Mouse (Mus musculus): ENCODE measurements around the gene Psmb4. TPM values are rescaled to one million over a fixed set of nuclear protein-coding genes. Genes with fewer than 3 reads are reported as not detected.

Psmb4 gene
- polyA plus RNA-seq, 1 experiment from 2014 or later, result 373 TPM

GRCm38 (mm10) chr3:94869011-94869410 is 17.8 kb downstream of the Psmb4 start:
- no peak overlapping the region for H3K9ac ChIP-seq (ENCODE audit: low read depth, low read length)
- 99% methylated on average over 3 of the region's 3 CpGs for WGBS
- peaks cover 42% of the 10 kb centered on the region for H3K36me3 ChIP-seq (ENCODE audit: control insufficient read depth, insufficient read depth, low read length)

GRCm38 (mm10) chr3:94859471-94859870 is 27.3 kb downstream of the Psmb4 start:
- Histone ChIP-seq H3K9ac (ENCODE audit: low read depth, low read length) (no peak overlapping the region), H3K4me2 (ENCODE audit: low read length) (no peak overlapping the region), H3K27ac (ENCODE audit: low read depth, low read length) (no peak overlapping the region), H3K4me1 (ENCODE audit: control insufficient read depth, insufficient read depth, low read depth, low read length) (no peaks in the 10 kb centered on the region), H3K9me3 (ENCODE audit: control insufficient read depth, low read length) (no peaks in the 10 kb centered on the region), H3K36me3 (ENCODE audit: control insufficient read depth, insufficient read depth, low read length) (peaks cover 40% of the 10 kb centered on the region), H3K27me3 (replicated peaks; ENCODE audit: control insufficient read depth, insufficient read depth, low read length) (no peaks in the 10 kb centered on the region), H3K4me3 (ENCODE audit: low read length) (no peak overlapping the region)
- no peak for ATAC-seq
- 83% methylated on average over 2 of the region's 2 CpGs for WGBS

More at GRCm38 (mm10) chr3:94869011-94869410, 17.8 kb downstream of the Psmb4 start:
- ATAC-seq, result no peak
- Histone ChIP-seq H3K4me3 (ENCODE audit: low read length) (no peak overlapping the region), H3K27me3 (replicated peaks; ENCODE audit: control insufficient read depth, insufficient read depth, low read length) (no peaks in the 10 kb centered on the region), H3K4me1 (ENCODE audit: control insufficient read depth, insufficient read depth, low read depth, low read length) (no peaks in the 10 kb centered on the region), H3K4me2 (ENCODE audit: low read length) (no peak overlapping the region), H3K27ac (ENCODE audit: low read depth, low read length) (no peak overlapping the region), H3K9me3 (ENCODE audit: control insufficient read depth, low read length) (no peaks in the 10 kb centered on the region)

- no peaks in the 10 kb centered on the region for H3K27me3 ChIP-seq (replicated peaks; ENCODE audit: control insufficient read depth, insufficient read depth, low read length)
- peaks cover 22% of the 10 kb centered on the region for H3K36me3 ChIP-seq (ENCODE audit: control insufficient read depth, insufficient read depth, low read length)
- no peak overlapping the region for H3K27ac ChIP-seq (ENCODE audit: low read depth, low read length)
- no peak for ATAC-seq
- H3K9me3 ChIP-seq (ENCODE audit: control insufficient read depth, low read length), result no peaks in the 10 kb centered on the region
- H3K4me3 ChIP-seq (ENCODE audit: low read length), result no peak overlapping the region
- peaks cover 6% of the 10 kb centered on the region; the same call in 1 of the 2 replicates for H3K4me1 ChIP-seq (ENCODE audit: control insufficient read depth, insufficient read depth, low read depth, low read length)
- no peak overlapping the region for H3K9ac ChIP-seq (ENCODE audit: low read depth, low read length)
- H3K4me2 ChIP-seq (ENCODE audit: low read length), result no peak overlapping the region
- 83% methylated on average over 3 of the region's 3 CpGs for WGBS
These were observed 34.5 kb downstream of the Psmb4 start for GRCm38 (mm10) chr3:94852215-94852614.

- Histone ChIP-seq H3K27ac (ENCODE audit: low read depth, low read length) (no peak overlapping the region), H3K9me3 (ENCODE audit: control insufficient read depth, low read length) (no peaks in the 10 kb centered on the region), H3K4me1 (ENCODE audit: control insufficient read depth, insufficient read depth, low read depth, low read length) (peaks cover 6% of the 10 kb centered on the region; the same call in 1 of the 2 replicates), H3K4me3 (ENCODE audit: low read length) (no peak overlapping the region), H3K36me3 (ENCODE audit: control insufficient read depth, insufficient read depth, low read length) (peaks cover 19% of the 10 kb centered on the region), H3K9ac (ENCODE audit: low read depth, low read length) (no peak overlapping the region), H3K27me3 (replicated peaks; ENCODE audit: control insufficient read depth, insufficient read depth, low read length) (no peaks in the 10 kb centered on the region), H3K4me2 (ENCODE audit: low read length) (no peak overlapping the region)
- WGBS, result 72% methylated on average over 3 of the region's 3 CpGs
- no peak for ATAC-seq
These were observed 35.0 kb downstream of the Psmb4 start for GRCm38 (mm10) chr3:94851731-94852130.

- Histone ChIP-seq H3K27ac (ENCODE audit: low read depth, low read length) (no peak overlapping the region), H3K4me2 (ENCODE audit: low read length) (no peak overlapping the region), H3K36me3 (ENCODE audit: control insufficient read depth, insufficient read depth, low read length) (peaks cover 4% of the 10 kb centered on the region), H3K9me3 (ENCODE audit: control insufficient read depth, low read length) (no peaks in the 10 kb centered on the region), H3K27me3 (replicated peaks; ENCODE audit: control insufficient read depth, insufficient read depth, low read length) (no peaks in the 10 kb centered on the region), H3K4me1 (ENCODE audit: control insufficient read depth, insufficient read depth, low read depth, low read length) (peaks cover 6% of the 10 kb centered on the region; the same call in 1 of the 2 replicates), H3K9ac (ENCODE audit: low read depth, low read length) (no peak overlapping the region), H3K4me3 (ENCODE audit: low read length) (no peak overlapping the region)
- 22% methylated on average over 1 of the region's 1 CpGs for WGBS
- ATAC-seq, result peak; percentile 59
These were observed 37.4 kb downstream of the Psmb4 start for GRCm38 (mm10) chr3:94849338-94849737.

- H3K4me1 ChIP-seq (ENCODE audit: control insufficient read depth, insufficient read depth, low read depth, low read length), result peaks cover 6% of the 10 kb centered on the region; the same call in 1 of the 2 replicates
- H3K27ac ChIP-seq (ENCODE audit: low read depth, low read length), result no peak overlapping the region
- H3K9ac ChIP-seq (ENCODE audit: low read depth, low read length), result no peak overlapping the region
- ATAC-seq, result no peak
- H3K9me3 ChIP-seq (ENCODE audit: control insufficient read depth, low read length), result no peaks in the 10 kb centered on the region
- no peaks in the 10 kb centered on the region for H3K27me3 ChIP-seq (replicated peaks; ENCODE audit: control insufficient read depth, insufficient read depth, low read length)
- no peaks in the 10 kb centered on the region for H3K36me3 ChIP-seq (ENCODE audit: control insufficient read depth, insufficient read depth, low read length)
- H3K4me2 ChIP-seq (ENCODE audit: low read length), result no peak overlapping the region
- no peak overlapping the region for H3K4me3 ChIP-seq (ENCODE audit: low read length)
- WGBS, result 94% methylated on average over 2 of the region's 2 CpGs
These were observed 39.4 kb downstream of the Psmb4 start for GRCm38 (mm10) chr3:94847382-94847781.

GRCm38 (mm10) chr3:94839101-94839500 is 47.7 kb downstream of the Psmb4 start:
- Histone ChIP-seq H3K9me3 (ENCODE audit: control insufficient read depth, low read length) (no peaks in the 10 kb centered on the region), H3K4me1 (ENCODE audit: control insufficient read depth, insufficient read depth, low read depth, low read length) (peaks cover 12% of the 10 kb centered on the region), H3K9ac (ENCODE audit: low read depth, low read length) (peak overlapping the region; percentile 87), H3K27ac (ENCODE audit: low read depth, low read length) (peak overlapping the region; percentile 60; the same call in 1 of the 2 replicates), H3K4me3 (ENCODE audit: low read length) (peak overlapping the region; percentile 66), H3K4me2 (ENCODE audit: low read length) (peak overlapping the region; percentile 65), H3K27me3 (replicated peaks; ENCODE audit: control insufficient read depth, insufficient read depth, low read length) (no peaks in the 10 kb centered on the region), H3K36me3 (ENCODE audit: control insufficient read depth, insufficient read depth, low read length) (no peaks in the 10 kb centered on the region)
- 73% methylated on average over 5 of the region's 5 CpGs for WGBS
- ATAC-seq, result no peak

GRCm38 (mm10) chr3:94838631-94839030 is 48.1 kb downstream of the Psmb4 start:
- 7% methylated on average over 9 of the region's 9 CpGs for WGBS
- Histone ChIP-seq H3K27me3 (replicated peaks; ENCODE audit: control insufficient read depth, insufficient read depth, low read length) (no peaks in the 10 kb centered on the region), H3K9me3 (ENCODE audit: control insufficient read depth, low read length) (no peaks in the 10 kb centered on the region), H3K36me3 (ENCODE audit: control insufficient read depth, insufficient read depth, low read length) (no peaks in the 10 kb centered on the region), H3K9ac (ENCODE audit: low read depth, low read length) (peak overlapping the region; percentile 87), H3K4me2 (ENCODE audit: low read length) (peak overlapping the region; percentile 65), H3K27ac (ENCODE audit: low read depth, low read length) (peak overlapping the region; percentile 100), H3K4me1 (ENCODE audit: control insufficient read depth, insufficient read depth, low read depth, low read length) (peaks cover 12% of the 10 kb centered on the region), H3K4me3 (ENCODE audit: low read length) (peak overlapping the region; percentile 66)
- no peak for ATAC-seq

- H3K9me3 ChIP-seq (ENCODE audit: control insufficient read depth, low read length), result no peaks in the 10 kb centered on the region
- peak overlapping the region; percentile 66 for H3K4me3 ChIP-seq (ENCODE audit: low read length)
- H3K27me3 ChIP-seq (replicated peaks; ENCODE audit: control insufficient read depth, insufficient read depth, low read length), result no peaks in the 10 kb centered on the region
- peak overlapping the region; percentile 65 for H3K4me2 ChIP-seq (ENCODE audit: low read length)
- WGBS, result 0% methylated on average over 19 of the region's 62 CpGs
- peak; percentile 88 for ATAC-seq
- peak overlapping the region; percentile 100 for H3K27ac ChIP-seq (ENCODE audit: low read depth, low read length)
- peak overlapping the region; percentile 87 for H3K9ac ChIP-seq (ENCODE audit: low read depth, low read length)
- no peaks in the 10 kb centered on the region for H3K36me3 ChIP-seq (ENCODE audit: control insufficient read depth, insufficient read depth, low read length)
- H3K4me1 ChIP-seq (ENCODE audit: control insufficient read depth, insufficient read depth, low read depth, low read length), result peaks cover 12% of the 10 kb centered on the region
These were observed 48.7 kb downstream of the Psmb4 start for GRCm38 (mm10) chr3:94837959-94838496.
